8 mouse cellular contexts compared by ENCODE assay signal in the genomic region with DNA sequence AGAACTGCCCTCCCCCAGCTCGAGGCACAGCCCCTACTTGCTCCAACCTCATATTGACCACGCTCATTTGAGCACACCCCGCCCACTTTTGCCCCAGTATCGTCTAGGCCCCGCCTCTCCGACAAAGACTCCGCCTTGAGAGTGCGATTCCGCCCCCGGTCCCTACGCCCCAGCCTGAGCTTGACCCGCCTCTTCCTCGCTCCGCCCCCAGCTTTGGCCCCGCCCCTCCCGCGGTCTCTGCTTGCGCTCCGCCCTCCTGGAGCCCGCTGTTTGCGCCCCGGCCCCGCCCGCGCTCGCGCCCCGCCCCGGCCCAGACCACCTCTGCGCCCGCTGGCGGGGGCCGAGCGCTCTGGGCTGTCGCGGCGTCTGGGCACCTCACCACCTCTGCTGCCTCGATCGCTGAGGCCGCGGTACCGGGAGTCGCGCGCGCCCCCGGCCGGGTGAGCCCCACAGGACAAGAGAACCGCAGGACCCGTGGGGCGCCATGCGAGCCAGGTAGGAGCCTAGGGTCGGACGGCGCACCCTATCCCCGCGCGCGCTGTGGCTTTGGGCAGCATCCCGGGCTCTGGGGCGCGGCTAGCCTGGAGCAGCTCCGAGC. TPM values are rescaled to one million over a fixed set of nuclear protein-coding genes. Genes with fewer than 3 reads are reported as not detected.
DNase-seq lines count a peak whose midpoint lies in the region; ATAC-seq and TF ChIP-seq lines count a peak whose summit lies in the region.

A gene (plus strand): TSS at position 313 of the 598 bp plus-strand sequence.

- peak within 1 kb of the TSS; percentile 88 for H3K9ac ChIP-seq in kidney, embryonic 14.5 days (ENCODE audit: low read depth, low read length)
- H3K9ac ChIP-seq in limb, embryonic 14.5 days (ENCODE audit: low read depth, low read length, severe bottlenecking), result peak within 1 kb of the TSS; percentile 81
- peak within 1 kb of the TSS; percentile 82 for H3K9ac ChIP-seq in midbrain, embryonic 16.5 days (ENCODE audit: low read depth, low read length)

- peak within 1 kb of the TSS; percentile 98 for H3K27ac ChIP-seq in heart, embryonic 10.5 days
- H3K27ac ChIP-seq in kidney, embryonic 14.5 days (ENCODE audit: low read depth, low read length), result peak within 1 kb of the TSS; percentile 83
- H3K27ac ChIP-seq in limb, embryonic 14.5 days (replicated peaks; ENCODE audit: low read depth, low read length), result peak within 1 kb of the TSS; percentile 83
- H3K27ac ChIP-seq in midbrain, embryonic 16.5 days (ENCODE audit: low read length), result peak within 1 kb of the TSS; percentile 82
- peak within 1 kb of the TSS; percentile 14; the same call in 1 of the 2 replicates for H3K27ac ChIP-seq in spleen, adult 2 months (ENCODE audit: insufficient read depth, low read length)

- peaks cover 15% of the 10 kb centered on the region for H3K4me1 ChIP-seq in erythroblast, embryonic 14.5 days (ENCODE audit: control insufficient read depth)
- peaks cover 52% of the 10 kb centered on the region for H3K4me1 ChIP-seq in heart, embryonic 10.5 days
- H3K4me1 ChIP-seq in kidney, embryonic 14.5 days (ENCODE audit: control insufficient read depth, insufficient read depth, low read length), result peaks cover 31% of the 10 kb centered on the region
- H3K4me1 ChIP-seq in limb, embryonic 14.5 days (ENCODE audit: control insufficient read depth, insufficient read depth, low read length), result peaks cover 25% of the 10 kb centered on the region
- H3K4me1 ChIP-seq in midbrain, embryonic 16.5 days (ENCODE audit: control insufficient read depth, insufficient read depth, low read length), result peaks cover 34% of the 10 kb centered on the region
- H3K4me1 ChIP-seq in spleen, adult 2 months (ENCODE audit: control insufficient read depth, insufficient read depth, insufficient read length), result no peaks in the 10 kb centered on the region; the same call in 1 of the 2 replicates

- under 1% methylated on average over 63 of the region's 63 CpGs for WGBS in heart, embryonic 10.5 days
- WGBS in kidney, embryonic 14.5 days, result under 1% methylated on average over 58 of the region's 63 CpGs
- 1% methylated on average over 42 of the region's 63 CpGs for WGBS in limb, embryonic 14.5 days
- under 1% methylated on average over 62 of the region's 63 CpGs for WGBS in midbrain, embryonic 16.5 days
- 1% methylated on average over 63 of the region's 63 CpGs for WGBS in spleen, adult 2 months

- peak within 1 kb of the TSS; percentile 75 for H3K4me2 ChIP-seq in kidney, embryonic 14.5 days (replicated peaks; ENCODE audit: low read depth, low read length)
- peak within 1 kb of the TSS; percentile 48 for H3K4me2 ChIP-seq in limb, embryonic 14.5 days (replicated peaks; ENCODE audit: low read depth, low read length, severe bottlenecking)
- peak within 1 kb of the TSS; percentile 83 for H3K4me2 ChIP-seq in midbrain, embryonic 16.5 days (ENCODE audit: low read length)

- peaks cover 44% of the 10 kb centered on the region for H3K27me3 ChIP-seq in erythroblast, embryonic 14.5 days (ENCODE audit: control insufficient read depth)
- H3K27me3 ChIP-seq in heart, embryonic 10.5 days (ENCODE audit: insufficient read depth, poor library complexity, severe bottlenecking), result no peaks in the 10 kb centered on the region
- no peaks in the 10 kb centered on the region for H3K27me3 ChIP-seq in kidney, embryonic 14.5 days (ENCODE audit: control insufficient read depth, insufficient read depth, low read length)
- no peaks in the 10 kb centered on the region for H3K27me3 ChIP-seq in limb, embryonic 14.5 days (ENCODE audit: control insufficient read depth, insufficient read depth, low read length)
- no peaks in the 10 kb centered on the region for H3K27me3 ChIP-seq in midbrain, embryonic 16.5 days (ENCODE audit: control insufficient read depth, insufficient read depth, low read depth, low read length)
- peaks cover 4% of the 10 kb centered on the region for H3K27me3 ChIP-seq in spleen, adult 2 months (ENCODE audit: control insufficient read depth, insufficient read depth, low read length)

- peak; percentile 100 for DNase-seq in 3T3-L1 (ENCODE audit: low read depth, low spot score)
- DNase-seq in brain, embryonic 18.5 days (ENCODE audit: low read depth, low spot score), result peak; percentile 93
- DNase-seq in heart, embryonic 10.5 days (ENCODE audit: low spot score), result peak; percentile 100
- peak; percentile 99 for DNase-seq in limb, embryonic 14.5 days (ENCODE audit: low spot score)
- DNase-seq in spleen, adult 2 months (ENCODE audit: low read depth in 1 of 2, low spot score in 2 of 2), result peak; percentile 74 to 85

- peak within 1 kb of the TSS; percentile 57 for H3K4me3 ChIP-seq in erythroblast, embryonic 14.5 days (replicated peaks)
- peak within 1 kb of the TSS; percentile 96 for H3K4me3 ChIP-seq in heart, embryonic 10.5 days
- peak within 1 kb of the TSS; percentile 85 for H3K4me3 ChIP-seq in kidney, embryonic 14.5 days (ENCODE audit: low read length)
- H3K4me3 ChIP-seq in limb, embryonic 14.5 days (replicated peaks; ENCODE audit: low read length), result peak within 1 kb of the TSS; percentile 86
- peak within 1 kb of the TSS; percentile 81 for H3K4me3 ChIP-seq in midbrain, embryonic 16.5 days (ENCODE audit: low read depth, low read length)
- peak within 1 kb of the TSS; percentile 59 for H3K4me3 ChIP-seq in spleen, adult 2 months (ENCODE audit: extremely low read depth, insufficient read depth, insufficient read length)

- peaks cover 2% of the 10 kb centered on the region; the same call in 1 of the 2 replicates for H3K9me3 ChIP-seq in erythroblast, embryonic 14.5 days (ENCODE audit: control insufficient read depth, low read length)
- H3K9me3 ChIP-seq in heart, embryonic 10.5 days, result no peaks in the 10 kb centered on the region
- no peaks in the 10 kb centered on the region for H3K9me3 ChIP-seq in kidney, embryonic 14.5 days (ENCODE audit: control insufficient read depth, low read length)
- no peaks in the 10 kb centered on the region for H3K9me3 ChIP-seq in limb, embryonic 14.5 days (ENCODE audit: control insufficient read depth, low read length)
- H3K9me3 ChIP-seq in midbrain, embryonic 16.5 days (replicated peaks; ENCODE audit: control insufficient read depth, low read length, poor library complexity, severe bottlenecking), result no peaks in the 10 kb centered on the region

- peak; percentile 95 for ATAC-seq in kidney, embryonic 14.5 days (ENCODE audit: low FRiP score, low TSS enrichment)
- ATAC-seq in limb, embryonic 14.5 days (ENCODE audit: low FRiP score, low read depth), result peak; percentile 96
- ATAC-seq in midbrain, embryonic 16.5 days, result peak; percentile 88

- no peak for TF ChIP-seq POLR2A in limb, embryonic 14.5 days (IDR thresholded peaks at IDR 0.05; ENCODE audit: borderline replicate concordance, extremely low read depth, insufficient read depth, insufficient read length)
- TF ChIP-seq POLR2A in spleen, adult 2 months (IDR thresholded peaks at IDR 0.05; ENCODE audit: low read depth, low read length), result no peak

- no peak for TF ChIP-seq CTCF in spleen, adult 2 months (IDR thresholded peaks at IDR 0.05; ENCODE audit: extremely low read depth, insufficient read depth, insufficient read length, insufficient replicate concordance)

- no peaks in the 10 kb centered on the region for H3K36me3 ChIP-seq in erythroblast, embryonic 14.5 days (ENCODE audit: control insufficient read depth)
- H3K36me3 ChIP-seq in heart, embryonic 10.5 days, result no peaks in the 10 kb centered on the region
- H3K36me3 ChIP-seq in kidney, embryonic 14.5 days (ENCODE audit: control insufficient read depth, insufficient read depth, low read length), result no peaks in the 10 kb centered on the region
- no peaks in the 10 kb centered on the region for H3K36me3 ChIP-seq in limb, embryonic 14.5 days (ENCODE audit: control insufficient read depth, insufficient read depth, low read length)
- H3K36me3 ChIP-seq in midbrain, embryonic 16.5 days (ENCODE audit: control insufficient read depth, insufficient read depth, low read length), result no peaks in the 10 kb centered on the region
- no peaks in the 10 kb centered on the region for H3K36me3 ChIP-seq in spleen, adult 2 months (ENCODE audit: control insufficient read depth, insufficient read depth, low read length)

RNA-seq across cellular contexts. Expression of the gene that starts here (rescaled TPM):
- polyA plus RNA-seq in erythroblast, embryonic 14.5 days (2012), result 0.01 TPM in 1 of 2 replicates, not detected in the other
- polyA plus RNA-seq in heart, embryonic 10.5 days (2016; fragmentation: Nextera tagmentation; extraction: Ambion mirVana), result 23.4 and 28.3 TPM in 2 replicates
- 14.9 and 26.1 TPM in 2 replicates for polyA plus RNA-seq in kidney, embryonic 14.5 days (2014; fragmentation: Nextera tagmentation; extraction: Ambion mirVana)
- polyA plus RNA-seq in limb, embryonic 14.5 days (2012; rRNA removed), result 20.8 and 26.5 TPM in 2 replicates
- 20.4 and 21.2 TPM in 2 replicates for polyA plus RNA-seq in limb, embryonic 14.5 days (2014; fragmentation: Nextera tagmentation; extraction: Ambion mirVana)
- polyA plus RNA-seq in midbrain, embryonic 16.5 days (2015; fragmentation: Nextera tagmentation; extraction: Ambion mirVana), result 13.3 and 13.6 TPM in 2 replicates
- 3.6 and 4.0 TPM in 2 replicates for polyA plus RNA-seq in spleen, adult 2 months (2012; rRNA removed)

Comparison
In these comparisons a context has a peak if more than half of its experiments do, and no peak if none do; other contexts are left out.
1. Peak in every context shown above with its lines: DNase-seq, ATAC-seq, H3K4me3 ChIP-seq and H3K27ac ChIP-seq.
2. H3K27ac ChIP-seq: peak in every context shown above with its lines; median percentile 98 in heart, embryonic 10.5 days; 83 in kidney, embryonic 14.5 days; 83 in limb, embryonic 14.5 days; 82 in midbrain, embryonic 16.5 days; 14 in spleen, adult 2 months.